Mouse (Mus musculus) heart, embryonic 10.5 days (tissue): Measurements from ENCODE around the gene Fermt3. TPM values are rescaled to one million over a fixed set of nuclear protein-coding genes. Genes with fewer than 3 reads are reported as not detected.
A peak's percentile ranks its signal among the peaks of the same experiment; 100 is the strongest.
"Not testable (repeated sequence)": the region's sequence is repeated elsewhere in the genome, so short reads cannot be mapped to it uniquely, and the experiment has no call there.

Experiments used
- DNase-seq: peaks from one replicate; pipeline ENCODE4 v3.0.0-alpha.2; 2017; ENCODE audit warnings: low spot score
- H3K27ac ChIP-seq: fragments of 300-500 bp; sonication (generic); 2 replicates; pipeline ENCODE4 v1.5.1; 2016; ENCODE audit warnings: mild to moderate bottlenecking
- H3K27me3 ChIP-seq: fragments of 300-500 bp; sonication (generic); 2 replicates; pipeline ENCODE4 v1.6.1; 2016; ENCODE audit warnings: mild to moderate bottlenecking; ENCODE audit not compliant: poor library complexity, insufficient read depth, severe bottlenecking
- H3K36me3 ChIP-seq: fragments of 300-500 bp; sonication (generic); 2 replicates; pipeline ENCODE4 v1.6.1; 2016; ENCODE audit warnings: mild to moderate bottlenecking, moderate library complexity
- H3K4me1 ChIP-seq: fragments of 300-500 bp; sonication (generic); 2 replicates; pipeline ENCODE4 v1.6.1; 2016; ENCODE audit warnings: mild to moderate bottlenecking
- H3K4me3 ChIP-seq: fragments of 300-500 bp; sonication (generic); 2 replicates; pipeline ENCODE4 v1.5.1; 2016; ENCODE audit warnings: mild to moderate bottlenecking, moderate library complexity
- H3K9me3 ChIP-seq: fragments of 300-500 bp; sonication (generic); 2 replicates; pipeline ENCODE4 v1.6.1; 2016; ENCODE audit warnings: mild to moderate bottlenecking, moderate library complexity
- WGBS: fragments of 180-500 bp; shearing (Covaris S2); methylation state at CpG from one replicate; pipeline ENCODE4 v1.1.7; 2016; 5-methylcytosine and 5-hydroxymethylcytosine counted together
- polyA plus RNA-seq: library from polyadenylated mRNA; unstranded; fragments of >200 nt; fragmentation: Nextera tagmentation; extraction: Ambion mirVana; gene quantifications from 2 replicates; pipeline ENCODE4 v1.2.1, GENCODE M21; 2016

Fermt3 gene
- polyA plus RNA-seq, 1 experiment from 2014 or later = 22.7 TPM

GRCm38 (mm10) chr19:6993011-6993770 lies 26.1 kb downstream of the Fermt3 start:
- H3K27me3 ChIP-seq = no peaks in the 10 kb centered on the region
- H3K4me1 ChIP-seq = peaks cover 61% of the 10 kb centered on the region
- peak overlapping the region; percentile 87 for H3K27ac ChIP-seq
- peaks cover 9% of the 10 kb centered on the region for H3K36me3 ChIP-seq
- H3K9me3 ChIP-seq = no peaks in the 10 kb centered on the region
- peak overlapping the region; percentile 70 for H3K4me3 ChIP-seq
- no peak for DNase-seq
- WGBS = 61% methylated on average over 14 of the region's 14 CpGs

- H3K27ac ChIP-seq = peak within 1 kb of the TSS; percentile 87
- H3K4me3 ChIP-seq = peak within 1 kb of the TSS; percentile 70
- 0 out of 2 replicates have a peak, but pooled peaks cover 5% of the 10 kb centered on the region for H3K36me3 ChIP-seq
- H3K9me3 ChIP-seq = no peaks in the 10 kb centered on the region
- WGBS = 2% methylated on average over 37 of the region's 37 CpGs
- H3K4me1 ChIP-seq = peaks cover 63% of the 10 kb centered on the region
- no peaks in the 10 kb centered on the region for H3K27me3 ChIP-seq
- DNase-seq = peak; percentile 99
Measured at GRCm38 (mm10) chr19:6992011-6992858, 27.0 kb downstream of the Fermt3 start, which contains the start of gene Dnajc4. Gene Dnajc4 (minus strand): TSS chr19:6992572.

GRCm38 (mm10) chr19:6991166-6991565 lies 28.1 kb downstream of the Fermt3 start:
- H3K9me3 ChIP-seq, H3K4me3 ChIP-seq, DNase-seq: not testable (repeated sequence)

GRCm38 (mm10) chr19:6990712-6991111 lies 28.6 kb downstream of the Fermt3 start:
- no peaks in the 10 kb centered on the region for H3K27me3 ChIP-seq

More at GRCm38 (mm10) chr19:6991166-6991565, 28.1 kb downstream of the Fermt3 start:
- H3K27ac ChIP-seq, H3K27me3 ChIP-seq, H3K36me3 ChIP-seq: not testable (repeated sequence)
- WGBS = 90% methylated on average over 6 of the region's 6 CpGs
- peaks cover 63% of the 10 kb centered on the region for H3K4me1 ChIP-seq

GRCm38 (mm10) chr19:6989251-6989650 lies 30.0 kb downstream of the Fermt3 start:
- no peak overlapping the region for H3K4me3 ChIP-seq
- no peaks in the 10 kb centered on the region for H3K27me3 ChIP-seq
- WGBS = 83% methylated on average over 8 of the region's 8 CpGs
- peaks cover 58% of the 10 kb centered on the region for H3K4me1 ChIP-seq
- no peak for DNase-seq
- H3K27ac ChIP-seq = no peak overlapping the region
- peaks cover 22% of the 10 kb centered on the region for H3K36me3 ChIP-seq
- no peaks in the 10 kb centered on the region for H3K9me3 ChIP-seq

More at GRCm38 (mm10) chr19:6990712-6991111, 28.6 kb downstream of the Fermt3 start:
- no peak overlapping the region for H3K4me3 ChIP-seq
- H3K27ac ChIP-seq = no peak overlapping the region
- H3K36me3 ChIP-seq = peaks cover 9% of the 10 kb centered on the region; the same call in 1 of the 2 replicates
- H3K4me1 ChIP-seq = peaks cover 65% of the 10 kb centered on the region
- DNase-seq = no peak
- WGBS = 81% methylated on average over 6 of the region's 6 CpGs
- H3K9me3 ChIP-seq = no peaks in the 10 kb centered on the region

GRCm38 (mm10) chr19:6987904-6988285 lies 31.4 kb downstream of the Fermt3 start:
- H3K27ac ChIP-seq = peak overlapping the region; percentile 98
- peak overlapping the region; percentile 98 for H3K4me3 ChIP-seq
- peaks cover 34% of the 10 kb centered on the region for H3K36me3 ChIP-seq
- WGBS = 9% methylated on average over 8 of the region's 8 CpGs
- no peaks in the 10 kb centered on the region for H3K27me3 ChIP-seq
- H3K4me1 ChIP-seq = peaks cover 48% of the 10 kb centered on the region
- DNase-seq = no peak
- H3K9me3 ChIP-seq = no peaks in the 10 kb centered on the region

GRCm38 (mm10) chr19:6987061-6987903 lies 32.0 kb downstream of the Fermt3 start, which contains the start of gene Vegfb:
Gene Vegfb (minus strand): TSS chr19:6987651.
- Histone ChIP-seq H3K4me1 (peaks cover 44% of the 10 kb centered on the region), H3K36me3 (peaks cover 40% of the 10 kb centered on the region), H3K27me3 (no peaks in the 10 kb centered on the region), H3K9me3 (no peaks in the 10 kb centered on the region), H3K4me3 (peak within 1 kb of the TSS; percentile 98), H3K27ac (peak within 1 kb of the TSS; percentile 98)
- WGBS = under 1% methylated on average over 57 of the region's 85 CpGs
- DNase-seq = no peak

GRCm38 (mm10) chr19:6985951-6986708 lies 33.1 kb downstream of the Fermt3 start:
- Histone ChIP-seq H3K27me3 (no peaks in the 10 kb centered on the region), H3K4me1 (peaks cover 40% of the 10 kb centered on the region), H3K27ac (peak overlapping the region; percentile 98), H3K4me3 (peak overlapping the region; percentile 98), H3K9me3 (no peaks in the 10 kb centered on the region), H3K36me3 (peaks cover 45% of the 10 kb centered on the region)
- DNase-seq = no peak
- WGBS = 67% methylated on average over 10 of the region's 10 CpGs

- no peak overlapping the region for H3K27ac ChIP-seq
Measured at GRCm38 (mm10) chr19:6985300-6985699, 34.0 kb downstream of the Fermt3 start.

GRCm38 (mm10) chr19:6983621-6984020 lies 35.6 kb downstream of the Fermt3 start:
- WGBS = 92% methylated on average over 5 of the region's 5 CpGs
- Histone ChIP-seq H3K4me3 (no peak overlapping the region), H3K36me3 (peaks cover 42% of the 10 kb centered on the region), H3K27me3 (no peaks in the 10 kb centered on the region), H3K4me1 (peaks cover 57% of the 10 kb centered on the region), H3K27ac (no peak overlapping the region), H3K9me3 (no peaks in the 10 kb centered on the region)
- DNase-seq = no peak

More at GRCm38 (mm10) chr19:6985300-6985699, 34.0 kb downstream of the Fermt3 start:
- no peaks in the 10 kb centered on the region for H3K27me3 ChIP-seq
- WGBS = 83% methylated on average over 19 of the region's 19 CpGs
- no peak for DNase-seq
- no peak overlapping the region for H3K4me3 ChIP-seq
- no peaks in the 10 kb centered on the region for H3K9me3 ChIP-seq
- peaks cover 45% of the 10 kb centered on the region for H3K36me3 ChIP-seq
- peaks cover 40% of the 10 kb centered on the region for H3K4me1 ChIP-seq

- Histone ChIP-seq H3K27me3 (no peaks in the 10 kb centered on the region), H3K36me3 (peaks cover 62% of the 10 kb centered on the region), H3K4me3 (peak overlapping the region; percentile 76; the same call in 1 of the 2 replicates), H3K4me1 (peaks cover 57% of the 10 kb centered on the region), H3K27ac (peak overlapping the region; percentile 96), H3K9me3 (no peaks in the 10 kb centered on the region)
- WGBS = 87% methylated on average over 4 of the region's 4 CpGs
- no peak for DNase-seq
Measured at GRCm38 (mm10) chr19:6981465-6981864, 37.8 kb downstream of the Fermt3 start.
